Mouse (Mus musculus): ENCODE measurements around the gene Prkg1. TPM values are rescaled to one million over a fixed set of nuclear protein-coding genes. Genes with fewer than 3 reads are reported as not detected.
A peak's percentile ranks its signal among the peaks of the same experiment; 100 is the strongest.

Prkg1 gene
- total RNA-seq (2021): 10 to 100 TPM; 18.8 to 19.1 TPM
- long read RNA-seq, experiment 1, partial matches to known transcripts: 1 of 12 reads
- long read RNA-seq, experiment 1, other reads (novel, unspliced or antisense): 10 of 12 reads
- long read RNA-seq, experiment 2, partial matches to known transcripts: 2 of 11 reads
- long read RNA-seq, experiment 2, other reads (novel, unspliced or antisense): 9 of 11 reads

- DNase-seq: peak; percentile 56 to 57
- intact Hi-C loops (cut with DNase I): loop anchor here (5.0 kb wide), 2 partner anchors 202 to 1098 kb away; no protein-coding TSS in a partner anchor
Measured at GRCm38 (mm10) chr19:31764801-31765340, at the start of gene Prkg1. Gene Prkg1 (minus strand): TSS chr19:31765033.

DNA sequence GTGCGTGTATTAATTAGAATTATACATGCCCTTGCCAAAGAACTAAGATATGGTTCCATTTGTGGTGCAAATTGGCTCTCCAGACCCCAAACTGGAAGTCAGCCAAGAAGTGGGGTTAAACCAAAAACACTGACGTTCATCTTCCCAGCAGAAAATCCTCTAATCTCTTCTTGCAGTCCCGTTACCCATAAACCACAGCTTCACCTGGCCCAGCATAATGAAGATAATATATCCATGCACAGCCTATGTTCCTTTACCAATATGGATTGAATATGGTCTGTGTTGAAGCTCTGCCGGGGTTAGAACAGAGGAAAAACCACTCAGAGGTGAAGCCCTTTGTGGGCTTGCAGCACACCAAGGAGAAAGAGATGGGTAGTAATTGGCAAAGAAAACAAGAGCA, 48.3 kb upstream of the Prkg1 start:
- intact Hi-C loops (cut with DNase I): no loop called here
- no peak for DNase-seq

DNA sequence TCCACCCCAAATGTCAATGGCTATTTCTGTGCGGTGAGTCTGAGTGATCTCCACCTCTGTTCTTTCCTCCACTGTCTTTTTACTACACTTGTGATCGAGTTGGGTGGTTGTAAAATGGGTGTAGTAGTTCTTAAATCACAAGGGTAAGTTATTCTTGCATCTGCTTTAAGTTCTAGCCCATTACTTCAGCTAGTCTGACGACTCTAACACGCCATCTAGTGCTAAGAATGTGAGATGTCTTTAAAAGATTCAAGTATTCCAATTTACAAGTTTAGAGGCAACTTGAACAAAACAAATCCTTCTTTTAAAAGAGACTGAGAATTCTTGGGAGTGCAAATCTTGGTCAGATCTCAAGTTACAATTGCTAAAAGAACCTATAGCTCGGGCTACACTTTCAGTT, 46.5 kb upstream of the Prkg1 start:
- no peak for DNase-seq
- intact Hi-C loops (cut with DNase I): no loop called here

GRCm38 (mm10) chr19:31805391-31805790, 40.6 kb upstream of the Prkg1 start:
- intact Hi-C loops (cut with DNase I): no loop called here
- no peak for DNase-seq

- DNase-seq: peak; percentile 42 to 68
- intact Hi-C loops (cut with DNase I): no loop called here
Measured at GRCm38 (mm10) chr19:31795485-31796046, 30.7 kb upstream of the Prkg1 start.

DNA sequence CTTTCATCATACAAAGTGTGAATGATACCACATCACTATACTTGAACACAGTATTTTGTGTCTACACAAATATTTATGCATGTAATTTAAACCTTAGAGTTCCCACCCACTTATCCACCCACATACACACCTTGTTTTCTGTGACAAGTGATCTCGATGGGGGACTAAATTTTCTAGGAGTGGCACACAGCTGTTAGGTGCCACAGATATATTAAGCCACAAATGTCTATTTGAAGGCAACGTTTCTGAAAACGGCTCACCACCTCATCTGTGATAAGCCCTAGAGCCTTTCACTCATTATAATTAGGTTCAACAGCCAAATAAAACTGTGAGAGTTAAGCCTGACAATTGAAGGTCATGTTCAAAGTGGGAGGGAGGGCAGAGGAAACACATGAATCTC, 26.9 kb upstream of the Prkg1 start:
- intact Hi-C loops (cut with DNase I): no loop called here
- DNase-seq: no peak

GRCm38 (mm10) chr19:31781521-31782018, 16.7 kb upstream of the Prkg1 start:
- no peak for DNase-seq
- intact Hi-C loops (cut with DNase I): no loop called here

DNA sequence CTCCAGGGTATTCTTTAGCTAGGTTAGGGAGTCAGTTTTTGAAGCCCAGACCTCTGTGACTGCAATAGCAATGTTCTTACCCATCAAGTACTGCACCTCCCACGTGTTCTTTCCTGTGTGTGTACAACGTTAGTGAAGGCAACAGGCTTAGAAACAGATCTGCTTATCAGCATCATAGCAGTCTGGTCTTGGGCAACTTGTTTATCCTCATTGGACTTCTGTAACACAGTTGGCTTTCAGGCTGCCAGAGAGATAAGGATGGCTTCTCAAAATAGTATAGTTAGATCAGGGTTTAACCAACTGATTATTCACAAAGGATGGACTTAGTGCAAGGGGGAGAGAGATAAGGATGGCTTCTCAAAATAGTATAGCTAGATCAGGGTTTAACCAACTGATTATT, 16.2 kb upstream of the Prkg1 start:
- DNase-seq: no peak
- intact Hi-C loops (cut with DNase I): no loop called here

DNA sequence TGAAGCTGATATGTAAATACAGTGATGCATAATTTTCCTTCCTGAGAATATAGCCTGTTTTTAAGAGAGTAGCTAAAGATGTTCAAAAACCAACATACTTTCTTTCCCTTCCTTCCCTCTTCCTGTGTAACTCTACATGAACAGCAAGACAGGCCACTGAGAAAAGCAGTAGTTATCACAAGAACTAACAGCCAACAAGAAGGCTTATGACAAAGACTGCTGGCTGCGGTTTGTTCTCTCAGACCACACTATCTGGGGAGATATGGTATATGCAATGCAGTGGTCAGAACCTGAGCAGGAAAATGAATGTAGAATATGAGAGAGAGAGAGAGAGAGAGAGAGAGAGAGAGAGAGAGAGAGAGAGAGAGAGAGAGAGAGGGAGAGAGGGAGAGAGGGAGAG, 15.4 kb upstream of the Prkg1 start:
- no peak for DNase-seq
- intact Hi-C loops (cut with DNase I): no loop called here

- intact Hi-C loops (cut with DNase I): no loop called here
- DNase-seq: peak; percentile 15 to 43
Measured at GRCm38 (mm10) chr19:31779021-31779420, 14.2 kb upstream of the Prkg1 start.

GRCm38 (mm10) chr19:31767004-31767403, 2.2 kb upstream of the Prkg1 start:
- intact Hi-C loops (cut with DNase I): no loop called here
- DNase-seq: peak in 1 of 2 experiments; percentile 29

DNA sequence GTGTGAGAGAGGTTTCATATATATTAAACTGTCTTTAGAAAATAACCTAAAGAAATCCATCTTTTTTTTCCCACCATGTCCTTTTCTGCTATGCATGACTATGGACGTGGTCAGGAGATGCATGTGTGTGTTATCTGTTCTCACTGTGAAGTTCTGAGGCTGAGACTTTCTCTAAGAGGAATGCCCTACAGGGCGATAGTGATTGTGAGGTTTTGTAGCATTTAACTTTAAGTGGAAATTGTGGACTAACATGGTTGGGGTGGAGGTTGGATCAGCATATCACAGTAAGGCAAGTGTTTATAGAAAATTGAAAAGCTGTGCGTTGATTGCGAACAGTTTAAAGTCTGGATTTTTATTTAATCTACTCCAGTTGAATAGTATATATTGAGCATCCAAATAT, 618 bp upstream of the Prkg1 start:
- intact Hi-C loops (cut with DNase I): no loop called here
- no peak for DNase-seq

- DNase-seq: peak; percentile 67 to 70
- intact Hi-C loops (cut with DNase I): loop anchor here (5.0 kb wide), 2 partner anchors 203 to 1097 kb away; no protein-coding TSS in a partner anchor
Measured at GRCm38 (mm10) chr19:31763951-31764800, 657 bp downstream of the Prkg1 start.

DNA sequence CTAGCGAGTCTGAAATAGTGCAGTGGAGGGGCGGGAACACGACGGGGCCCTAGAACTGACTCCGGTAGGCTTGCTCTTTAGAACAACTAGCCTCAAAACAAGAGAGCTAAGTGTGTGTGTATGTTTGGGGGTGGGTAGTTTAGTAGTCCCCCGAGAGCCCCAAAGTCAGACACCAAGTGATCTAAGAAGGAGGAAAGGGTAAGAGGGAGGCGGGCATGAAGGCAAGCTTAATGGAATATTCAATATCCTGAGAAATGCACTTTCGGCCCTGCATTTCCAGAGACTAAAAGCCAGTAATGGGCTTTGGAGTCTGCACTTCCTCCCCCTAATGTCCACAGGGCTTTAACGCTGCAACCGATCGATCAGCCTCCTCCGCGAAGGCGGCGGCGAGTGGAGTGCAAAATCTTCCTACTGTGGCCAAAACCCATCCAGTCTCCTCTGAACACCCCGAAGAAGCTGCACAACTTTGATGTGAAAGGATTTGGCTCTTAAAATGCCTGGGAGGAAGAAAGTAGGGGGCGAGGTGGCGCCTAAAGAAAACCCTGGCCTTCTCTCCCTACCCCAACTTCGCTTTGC, 1.5 kb downstream of the Prkg1 start:
- DNase-seq: peak in 1 of 2 experiments; percentile 18
- intact Hi-C loops (cut with DNase I): loop anchor here (5.0 kb wide), 2 partner anchors 204 to 1096 kb away; no protein-coding TSS in a partner anchor

DNA sequence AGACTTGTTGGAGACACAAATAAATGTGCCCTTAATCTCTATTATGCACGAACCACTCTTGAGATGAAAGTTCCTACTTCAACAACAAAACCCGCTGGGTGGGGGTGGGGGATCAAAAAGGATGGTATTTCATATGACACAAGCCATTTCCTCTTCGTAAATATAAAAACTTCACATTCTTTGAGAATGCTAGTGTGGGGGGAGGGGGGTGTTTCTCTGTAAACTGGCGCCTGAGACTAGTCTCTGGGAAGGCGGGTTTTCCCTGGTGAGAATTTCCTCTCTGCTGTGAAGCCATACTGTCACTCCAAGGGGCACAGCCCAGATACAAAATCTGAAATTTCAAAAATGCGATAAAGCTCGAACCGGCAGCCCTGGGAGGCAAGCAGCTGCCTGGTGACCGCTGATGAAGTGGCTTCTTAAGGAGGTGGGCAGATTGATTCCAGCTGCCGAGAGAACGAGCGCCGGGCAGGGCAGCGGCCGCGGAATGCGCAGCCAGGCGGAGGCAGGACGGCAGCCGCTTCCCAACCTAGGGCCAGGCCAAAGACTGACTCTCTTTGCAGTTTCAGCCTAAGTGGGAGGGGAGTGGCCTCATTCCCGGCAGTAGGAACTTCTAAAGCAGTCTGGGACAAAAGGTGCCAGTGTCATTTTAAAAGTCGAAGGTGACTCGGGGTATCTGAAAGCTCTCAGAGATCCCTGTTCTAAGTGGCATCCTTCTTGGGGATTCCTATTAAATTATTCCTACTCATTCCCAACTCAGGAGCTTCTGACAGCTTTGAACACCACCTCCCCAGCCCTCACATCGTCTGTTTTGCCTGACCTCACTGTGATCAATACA, 2.2 kb downstream of the Prkg1 start:
- peak; percentile 68 to 75 for DNase-seq
- intact Hi-C loops (cut with DNase I): loop anchor here (5.0 kb wide), 2 partner anchors 205 to 1095 kb away; no protein-coding TSS in a partner anchor

DNA sequence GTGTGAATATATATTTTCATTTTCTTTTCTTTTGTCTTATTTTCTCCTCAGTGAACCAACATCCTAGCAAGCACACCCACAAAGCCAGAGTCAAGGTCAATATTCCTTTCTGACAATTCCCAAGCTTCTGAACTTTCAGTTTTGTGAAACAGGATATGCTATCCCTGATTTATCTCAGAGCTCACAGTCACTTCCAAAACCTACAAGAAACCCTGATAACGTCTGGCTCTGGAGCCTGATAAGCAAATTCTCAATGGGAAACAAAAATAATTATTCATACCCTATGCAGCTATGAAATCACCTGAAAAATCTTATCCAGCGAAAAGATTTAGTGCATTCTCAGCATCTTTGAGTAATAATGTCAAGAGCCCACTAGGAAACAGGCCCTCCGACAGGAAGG, 5.0 kb downstream of the Prkg1 start:
- DNase-seq: no peak
- intact Hi-C loops (cut with DNase I): loop anchor here (5.0 to 10.0 kb wide), 4 partner anchors 207 to 1093 kb away; partner anchors contain the start of gene Cstf2t

DNA sequence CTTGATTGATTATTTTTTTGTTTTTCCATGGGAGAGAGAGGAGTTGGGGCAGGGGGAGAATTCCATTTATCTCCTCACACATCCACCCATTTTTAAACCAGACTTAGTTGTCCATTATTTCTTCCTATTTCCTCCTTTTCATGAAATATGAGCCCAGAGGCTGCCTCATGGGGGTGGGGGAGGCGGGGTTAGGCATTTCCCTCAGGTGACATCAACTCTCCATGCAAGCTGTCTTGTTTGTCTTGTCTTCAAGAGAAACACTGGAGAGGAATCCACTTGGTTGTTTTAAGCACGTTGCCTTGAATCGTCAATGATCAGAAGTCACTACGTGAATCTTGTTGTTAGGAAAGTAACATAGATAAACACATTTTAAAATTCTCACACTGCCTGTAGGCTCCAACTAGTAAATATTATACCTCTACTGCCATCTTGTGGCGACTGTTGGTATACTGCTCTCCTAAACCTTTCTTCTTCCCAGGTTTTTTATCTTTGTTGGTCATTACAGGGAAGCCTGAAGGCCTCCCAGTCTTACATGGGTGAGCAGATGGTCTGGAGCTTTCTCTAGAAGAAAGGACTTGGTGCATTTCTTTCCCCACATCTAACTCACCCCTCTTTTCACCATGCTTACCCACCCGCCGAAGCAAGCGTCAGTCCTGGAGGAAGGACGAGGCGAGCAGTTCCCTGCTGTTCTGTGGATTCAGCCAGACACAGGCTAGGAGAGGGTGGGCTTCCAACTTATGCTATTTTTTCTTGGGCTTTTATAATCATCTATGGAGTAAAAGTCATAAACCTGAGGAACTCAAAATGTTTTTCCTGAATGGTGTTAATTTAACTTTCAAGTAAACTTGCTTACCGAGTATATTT, 8.7 kb downstream of the Prkg1 start:
- peak; percentile 56 to 78 for DNase-seq
- intact Hi-C loops (cut with DNase I): loop anchor here (10.0 kb wide), 2 partner anchors 411 to 671 kb away; partner anchors contain the start of gene Cstf2t

DNA sequence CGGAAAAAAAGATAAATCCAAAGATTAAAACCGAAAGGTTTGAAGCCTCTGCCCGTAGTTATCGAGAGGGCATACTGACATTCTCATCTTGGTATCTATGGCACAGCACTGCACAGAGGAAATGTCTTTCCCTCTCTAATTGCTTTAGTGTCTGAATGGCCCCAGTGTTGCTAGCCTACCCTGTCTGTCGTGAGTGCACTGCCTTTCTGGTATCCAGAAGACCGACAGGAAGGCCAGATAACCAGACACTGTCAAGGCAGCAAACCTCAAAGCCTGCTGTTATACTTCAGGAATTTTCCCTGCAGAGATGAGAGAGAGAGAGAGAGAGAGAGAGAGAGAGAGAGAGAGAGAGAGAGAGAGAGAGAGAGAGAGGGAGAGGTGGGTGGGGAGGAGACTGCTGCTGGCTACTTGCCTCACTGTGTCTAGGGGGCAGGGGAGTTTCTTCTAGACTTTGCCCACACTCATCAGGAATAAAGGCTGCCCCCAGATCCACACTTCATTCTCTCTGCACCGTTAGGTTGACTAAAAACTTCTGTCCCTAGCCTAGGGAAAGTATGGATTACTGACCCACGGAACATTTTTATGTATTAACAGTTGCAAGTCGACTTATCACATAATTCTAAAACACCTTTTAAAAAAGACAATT, 10.1 kb downstream of the Prkg1 start:
- DNase-seq: no peak
- intact Hi-C loops (cut with DNase I): loop anchor here (10.0 kb wide), 2 partner anchors 410 to 670 kb away; partner anchors contain the start of gene Cstf2t

All from heart, postnatal 14 days (tissue).